Mouse (Mus musculus): ENCODE measurements around the gene Gnaz.

Gene Gnaz

GRCm38 (mm10) chr10:75063301-75063965 is 96.5 kb downstream of the Gnaz start:
- peak; percentile 11 for DNase-seq

- no peak for DNase-seq
Measured at GRCm38 (mm10) chr10:75065691-75066090, 98.7 kb downstream of the Gnaz start.

All from kidney, postnatal 14 days (tissue).